Mouse (Mus musculus) heart, adult 2 months (tissue): Measurements from ENCODE around the gene Tmub1. TPM values are rescaled to one million over a fixed set of nuclear protein-coding genes. Genes with fewer than 3 reads are reported as not detected.

Experiments
- DNase-seq, 2 experiments: peaks; one replicate each; pipeline ENCODE4 v3.0.0; 2021
- H3K27ac ChIP-seq: fragments of 200-600 bp; 2 replicates; pipeline ENCODE4 v1.8.1; 2022
- H3K27me3 ChIP-seq: fragments of 200-500 bp; 2 replicates; pipeline ENCODE4 v1.6.1; 2012; ENCODE audit warnings: mild to moderate bottlenecking, low read length, inconsistent platforms, mixed read lengths; ENCODE audit not compliant: control insufficient read depth, insufficient read depth
- H3K36me3 ChIP-seq: fragments of 200-500 bp; 2 replicates; pipeline ENCODE4 v1.6.1; 2012; ENCODE audit warnings: low read length, inconsistent platforms; ENCODE audit not compliant: control insufficient read depth, insufficient read depth
- H3K4me1 ChIP-seq: fragments of 200-500 bp; 2 replicates; pipeline ENCODE4 v1.6.1; 2011; ENCODE audit warnings: low read length; ENCODE audit not compliant: control insufficient read depth, insufficient read depth
- H3K4me3 ChIP-seq: fragments of 200-600 bp; 2 replicates; pipeline ENCODE4 v1.8.1; 2022
- H3K79me2 ChIP-seq: fragments of 200-500 bp; replicated peaks from 2 replicates; pipeline ENCODE4 v1.6.1; 2012; ENCODE audit warnings: mild to moderate bottlenecking, inconsistent platforms, low read length, moderate library complexity, mixed read lengths; ENCODE audit not compliant: control insufficient read depth, insufficient read depth
- H3K9ac ChIP-seq: fragments of 200-500 bp; 2 replicates; pipeline ENCODE4 v1.6.1; 2012; ENCODE audit warnings: low read depth, mild to moderate bottlenecking, control low read depth, inconsistent platforms, low read length, mixed read lengths
- CTCF ChIP-seq: fragments of 200-600 bp; IDR thresholded peaks from 2 replicates; pipeline ENCODE4 v1.8.1; 2022; ENCODE audit warnings: antibody characterized with exemption, mild to moderate bottlenecking, moderate library complexity
- EP300 ChIP-seq: fragments of 200-500 bp; IDR thresholded peaks from 2 replicates; pipeline ENCODE4 v1.6.1; 2011; ENCODE audit warnings: low read depth, low read length, control low read depth; ENCODE audit not compliant: insufficient read depth
- POLR2A ChIP-seq: fragments of 200-500 bp; IDR thresholded peaks from 2 replicates; pipeline ENCODE4 v1.6.1; 2011; ENCODE audit warnings: mild to moderate bottlenecking, low read depth, low read length, control low read depth; ENCODE audit not compliant: insufficient read depth
- WGBS: fragments of 180-500 bp; shearing (Covaris S2); methylation state at CpG from one replicate; pipeline ENCODE4 v1.1.7; 2018; 5-methylcytosine and 5-hydroxymethylcytosine counted together
- intact Hi-C: fragments of 180-260 bp; cut with DNase I; formaldehyde crosslinking; loops from one replicate; pipeline ENCODE4 v1.15.1; 2025
- polyA plus RNA-seq: library from polyadenylated mRNA; depleted of rRNA; stranded (reverse); fragments of >200 nt; gene quantifications from 2 replicates; pipeline ENCODE4 v1.2.3, GENCODE M21; 2012
- total RNA-seq, 2 experiments: library from RNA; stranded (reverse); gene quantifications; 2 replicates each; pipeline ENCODE4 v1.2.3; 2021

The Tmub1 gene
- total and polyA plus RNA-seq, 3 experiments, result 10.4 to 34.0 (median 13.9) TPM

DNA sequence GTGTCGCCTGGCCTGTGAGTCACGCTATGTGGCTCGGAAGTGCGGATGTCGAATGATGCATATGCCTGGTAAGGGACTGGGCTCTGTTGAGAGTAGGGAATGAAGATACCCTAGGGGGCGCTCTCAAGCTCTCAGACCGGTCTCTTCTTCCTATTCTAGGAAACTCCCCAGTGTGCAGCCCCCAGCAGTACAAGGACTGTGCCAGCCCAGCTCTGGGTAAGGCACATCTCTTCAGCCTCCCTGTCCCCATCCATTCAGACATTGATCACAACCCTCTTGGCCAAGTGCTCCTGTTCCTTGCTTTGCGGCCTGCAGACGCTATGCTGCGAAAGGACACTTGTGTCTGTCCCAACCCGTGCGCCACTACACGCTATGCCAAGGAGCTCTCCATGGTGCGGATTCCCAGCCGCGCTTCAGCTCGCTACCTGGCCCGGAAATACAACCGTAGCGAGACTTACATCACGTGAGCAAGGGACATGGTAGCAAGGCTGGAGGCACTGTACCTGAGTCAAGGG is 31.4 kb downstream of the Tmub1 start:
- Histone ChIP-seq H3K79me2 (no peaks in the 10 kb centered on the region), H3K27me3 (no peaks in the 10 kb centered on the region), H3K9ac (no peak overlapping the region), H3K4me3 (no peak overlapping the region), H3K27ac (no peak overlapping the region), H3K36me3 (no peaks in the 10 kb centered on the region), H3K4me1 (peaks cover 1% of the 10 kb centered on the region; the same call in 1 of the 2 replicates)
- 3% methylated on average over 21 of the region's 21 CpGs for WGBS
- TF ChIP-seq POLR2A (no peak), EP300 (peak; percentile 49; the same call in 1 of the 2 replicates), CTCF (peak; percentile 88)
- DNase-seq, result peak; percentile 62 to 65
- intact Hi-C loops, result loop anchor here (1.0 to 5.0 kb wide), 2 partner anchors 54 to 71 kb away; no protein-coding TSS in a partner anchor

DNA sequence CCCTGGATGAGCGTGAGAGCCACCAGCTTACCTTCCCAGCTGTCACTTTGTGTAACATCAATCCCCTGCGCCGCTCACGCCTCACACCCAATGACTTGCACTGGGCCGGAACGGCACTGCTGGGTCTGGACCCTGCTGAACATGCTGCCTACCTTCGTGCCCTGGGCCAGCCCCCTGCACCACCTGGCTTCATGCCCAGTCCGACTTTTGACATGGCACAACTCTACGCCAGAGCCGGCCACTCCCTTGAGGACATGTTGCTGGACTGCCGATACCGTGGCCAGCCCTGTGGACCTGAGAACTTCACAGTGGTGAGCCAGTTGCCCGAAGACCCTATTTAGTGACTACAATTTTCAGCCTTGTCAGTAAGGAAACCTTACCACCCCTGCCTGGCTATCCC is 33.7 kb downstream of the Tmub1 start:
- DNase-seq, result no peak
- no peaks in the 10 kb centered on the region for H3K36me3 ChIP-seq
- peaks cover 1% of the 10 kb centered on the region for H3K4me1 ChIP-seq
- intact Hi-C loops, result no loop called here
- TF ChIP-seq CTCF (no peak), EP300 (no peak), POLR2A (no peak)
- no peak overlapping the region for H3K9ac ChIP-seq
- H3K79me2 ChIP-seq, result no peaks in the 10 kb centered on the region
- H3K27ac ChIP-seq, result no peak overlapping the region
- no peak overlapping the region for H3K4me3 ChIP-seq
- no peaks in the 10 kb centered on the region for H3K27me3 ChIP-seq
- 83% methylated on average over 13 of the region's 13 CpGs for WGBS

DNA sequence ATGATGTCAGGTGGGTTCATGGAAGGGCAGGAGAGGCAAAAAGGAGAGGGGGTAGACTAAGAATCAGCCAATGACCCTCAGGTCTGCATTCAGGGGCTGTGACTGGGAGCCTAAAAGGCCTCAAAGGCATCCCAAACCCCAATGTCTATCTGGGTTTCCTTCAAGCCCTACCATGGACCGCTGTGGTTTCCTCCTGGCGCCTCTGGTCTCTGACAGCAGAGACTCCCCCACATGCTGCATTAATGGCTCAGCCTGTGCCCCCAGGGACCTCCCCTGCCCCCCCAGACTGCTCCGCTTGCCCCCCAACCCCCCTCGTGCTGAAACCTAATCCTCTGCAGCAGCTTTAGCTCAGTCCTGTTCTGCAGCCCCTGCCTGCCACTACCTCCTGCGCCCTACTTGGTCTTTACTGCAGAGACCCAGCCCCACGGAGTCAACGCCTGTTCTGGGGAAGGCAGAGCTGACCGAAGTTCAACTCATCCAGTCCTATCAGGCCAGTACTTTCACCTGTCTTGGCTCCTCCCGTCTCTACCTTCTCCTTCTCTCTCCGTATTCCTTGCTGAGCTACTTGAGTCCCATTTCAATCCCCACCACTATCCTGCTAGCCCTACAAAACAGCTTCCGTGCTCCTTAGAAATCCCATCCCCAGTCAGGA is 34.5 kb downstream of the Tmub1 start, which contains the start of gene Asic3:
TSS of gene Asic3 (plus strand) at position 351 of the 652 bp plus-strand sequence.
- intact Hi-C loops, result no loop called here
- DNase-seq, result no peak
- no peak within 1 kb of the TSS for H3K4me3 ChIP-seq
- no peaks in the 10 kb centered on the region for H3K27me3 ChIP-seq
- H3K79me2 ChIP-seq, result no peaks in the 10 kb centered on the region
- H3K36me3 ChIP-seq, result no peaks in the 10 kb centered on the region
- no peak for TF ChIP-seq CTCF
- TF ChIP-seq EP300, result no peak
- no peak for TF ChIP-seq POLR2A
- H3K27ac ChIP-seq, result no peak within 1 kb of the TSS
- H3K4me1 ChIP-seq, result peaks cover 1% of the 10 kb centered on the region
- H3K9ac ChIP-seq, result no peak within 1 kb of the TSS
- 37% methylated on average over 11 of the region's 11 CpGs for WGBS

DNA sequence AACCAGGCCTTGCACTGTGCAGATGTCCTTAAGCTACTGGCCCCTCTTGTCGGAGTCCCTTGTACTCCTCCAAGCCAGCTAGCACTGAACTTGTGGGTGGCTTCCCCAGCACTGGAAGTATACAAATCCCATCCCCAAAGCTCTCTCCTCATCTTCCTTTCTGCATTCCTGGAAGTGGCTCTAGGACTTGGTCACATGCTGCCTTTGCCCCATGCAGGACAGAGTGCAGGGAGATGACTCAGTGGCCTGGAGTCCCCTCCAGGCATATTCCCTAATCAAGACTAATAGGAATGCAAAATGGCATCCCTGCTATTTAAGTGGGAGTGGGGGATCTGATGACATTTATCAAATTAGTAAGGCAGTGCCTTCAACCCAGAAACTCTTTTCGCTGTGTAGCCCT is 35.6 kb downstream of the Tmub1 start:
- Histone ChIP-seq H3K4me1 (peaks cover 1% of the 10 kb centered on the region), H3K79me2 (no peaks in the 10 kb centered on the region), H3K4me3 (no peak overlapping the region), H3K27ac (no peak overlapping the region), H3K27me3 (no peaks in the 10 kb centered on the region), H3K36me3 (no peaks in the 10 kb centered on the region), H3K9ac (no peak overlapping the region)
- TF ChIP-seq EP300 (no peak), POLR2A (no peak), CTCF (no peak)
- no peak for DNase-seq
- intact Hi-C loops, result no loop called here
- WGBS, result 82% methylated on average over 2 of the region's 2 CpGs

DNA sequence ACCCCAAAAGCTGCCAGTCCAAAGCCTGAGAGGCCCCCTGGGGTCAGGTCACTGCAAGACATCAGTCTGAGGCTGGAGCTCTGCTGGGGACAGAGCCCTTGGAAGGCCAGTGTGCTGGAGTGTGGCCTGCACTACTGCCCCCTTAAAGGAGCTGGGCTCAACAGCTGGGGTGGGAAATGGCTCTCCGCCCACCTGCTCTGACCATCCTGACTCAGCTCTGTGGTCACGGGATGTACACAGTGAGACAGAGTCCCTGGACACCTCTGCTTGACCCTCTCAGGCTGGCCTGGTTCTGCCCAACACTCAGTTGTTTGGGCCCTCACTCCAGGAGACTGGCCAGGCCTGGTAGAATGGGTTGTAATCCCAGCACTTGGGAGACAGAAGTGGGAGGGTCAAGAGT is 38.2 kb downstream of the Tmub1 start:
- Histone ChIP-seq H3K27me3 (no peaks in the 10 kb centered on the region), H3K4me1 (no peaks in the 10 kb centered on the region; the same call in 1 of the 2 replicates), H3K36me3 (no peaks in the 10 kb centered on the region), H3K4me3 (no peak overlapping the region), H3K27ac (no peak overlapping the region), H3K9ac (no peak overlapping the region), H3K79me2 (no peaks in the 10 kb centered on the region)
- 72% methylated on average over 2 of the region's 2 CpGs for WGBS
- DNase-seq, result no peak
- TF ChIP-seq CTCF (no peak), POLR2A (no peak), EP300 (no peak)
- intact Hi-C loops, result no loop called here

DNA sequence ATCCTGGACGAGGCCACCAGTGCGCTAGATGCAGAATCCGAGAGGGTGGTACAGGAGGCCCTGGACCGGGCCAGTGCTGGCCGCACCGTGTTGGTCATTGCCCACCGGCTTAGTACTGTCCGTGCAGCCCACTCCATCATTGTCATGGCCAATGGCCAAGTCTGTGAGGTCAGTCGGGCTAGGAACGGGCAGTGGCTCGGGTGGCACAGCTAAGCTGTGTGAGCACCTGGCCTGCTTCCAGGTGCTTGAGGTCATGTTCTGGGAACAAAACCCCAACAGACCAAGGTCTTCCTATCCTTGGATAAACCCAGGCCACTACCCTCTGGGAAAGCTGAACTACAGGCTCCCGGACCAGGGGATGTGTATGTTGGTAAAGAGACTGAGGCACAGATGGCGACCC is 39.0 kb downstream of the Tmub1 start:
- Histone ChIP-seq H3K79me2 (no peaks in the 10 kb centered on the region), H3K9ac (no peak overlapping the region), H3K4me3 (no peak overlapping the region), H3K27me3 (no peaks in the 10 kb centered on the region), H3K27ac (no peak overlapping the region), H3K4me1 (no peaks in the 10 kb centered on the region; the same call in 1 of the 2 replicates), H3K36me3 (no peaks in the 10 kb centered on the region)
- DNase-seq, result no peak
- intact Hi-C loops, result no loop called here
- 68% methylated on average over 13 of the region's 13 CpGs for WGBS
- no peak for TF ChIP-seq EP300
- no peak for TF ChIP-seq POLR2A
- no peak for TF ChIP-seq CTCF
